Mouse (Mus musculus) embryonic stem cell, embryonic (primary cell): ENCODE measurements at regions not wholly inside any gene's neighbourhood (a gene's known extent, or its start where the extent isn't known, plus 50 kb on each side); places are given as distances from the start of the nearest gene placed in this dataset.
"Not testable (repeated sequence)": the region's sequence is repeated elsewhere in the genome, so short reads cannot be mapped to it uniquely, and the experiment has no call there.

Experiments
- CTCF ChIA-PET, 4 experiments: fragments of 300-600 bp in 2 of 4; fragments of 350-600 bp in 2 of 4; sonication (Branson Sonifier 250); formaldehyde crosslinking; loops; one replicate each; lab custom pipeline; 2022; ENCODE audit warnings: inconsistent platforms in 2 of 4; lab: Charles Lee
- POLR2A ChIA-PET, 4 experiments: fragments of 300-600 bp in 2 of 4; fragments of 350-600 bp in 2 of 4; sonication (Branson Sonifier 250); formaldehyde crosslinking; loops; one replicate each; lab custom pipeline; 2022; ENCODE audit warnings: antibody characterized with exemption in 4 of 4, inconsistent platforms in 1 of 4; lab: Charles Lee

DNA sequence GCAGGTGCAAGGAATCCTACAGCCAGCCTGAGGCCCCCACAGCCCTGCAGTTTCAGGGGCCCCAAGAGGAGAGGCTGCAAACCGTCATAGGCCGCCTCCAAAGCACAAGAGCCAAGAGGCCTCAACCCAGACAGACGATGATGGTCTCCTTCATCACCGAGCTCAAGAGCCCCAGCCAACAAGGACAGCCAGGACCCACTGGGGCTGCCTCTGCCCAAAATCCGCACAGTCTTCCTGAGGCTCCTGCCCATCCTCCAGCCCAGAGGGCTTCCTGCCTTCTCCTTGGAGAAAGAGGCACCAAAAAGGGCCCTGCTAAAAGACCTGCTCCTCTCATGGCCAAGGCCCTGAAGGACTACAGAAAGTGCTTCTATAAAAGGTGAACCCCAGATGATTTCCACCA lies 112.3 kb downstream of the Nus1 start:
- POLR2A ChIA-PET, CTCF ChIA-PET: not testable (repeated sequence)

DNA sequence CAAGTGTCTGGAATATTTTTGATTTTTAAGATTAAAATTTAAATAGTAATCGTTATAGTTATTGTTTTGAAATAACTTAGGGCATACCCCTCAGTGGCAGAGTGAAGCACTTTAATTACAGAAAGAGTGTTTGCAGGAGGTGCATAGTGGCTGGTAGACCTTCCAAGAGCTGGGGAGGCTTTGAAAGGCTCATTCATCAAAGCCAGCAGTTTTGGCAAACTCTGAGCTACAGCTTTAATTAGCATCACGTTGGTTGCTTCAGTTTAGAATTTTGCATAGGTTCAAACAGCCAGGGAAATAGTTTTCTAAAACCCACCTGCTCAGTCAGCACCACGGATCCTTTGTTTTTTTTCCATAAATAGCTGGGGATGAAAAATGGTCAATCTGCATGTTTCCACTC lies 113.5 kb downstream of the Nus1 start:
- ChIA-PET CTCF (interaction anchor here in 1 of 4 experiments (0.7 kb wide), 1 partner anchor 638 kb away, joined by 3 read pairs; no protein-coding TSS in a partner anchor), POLR2A (no interaction called here)

DNA sequence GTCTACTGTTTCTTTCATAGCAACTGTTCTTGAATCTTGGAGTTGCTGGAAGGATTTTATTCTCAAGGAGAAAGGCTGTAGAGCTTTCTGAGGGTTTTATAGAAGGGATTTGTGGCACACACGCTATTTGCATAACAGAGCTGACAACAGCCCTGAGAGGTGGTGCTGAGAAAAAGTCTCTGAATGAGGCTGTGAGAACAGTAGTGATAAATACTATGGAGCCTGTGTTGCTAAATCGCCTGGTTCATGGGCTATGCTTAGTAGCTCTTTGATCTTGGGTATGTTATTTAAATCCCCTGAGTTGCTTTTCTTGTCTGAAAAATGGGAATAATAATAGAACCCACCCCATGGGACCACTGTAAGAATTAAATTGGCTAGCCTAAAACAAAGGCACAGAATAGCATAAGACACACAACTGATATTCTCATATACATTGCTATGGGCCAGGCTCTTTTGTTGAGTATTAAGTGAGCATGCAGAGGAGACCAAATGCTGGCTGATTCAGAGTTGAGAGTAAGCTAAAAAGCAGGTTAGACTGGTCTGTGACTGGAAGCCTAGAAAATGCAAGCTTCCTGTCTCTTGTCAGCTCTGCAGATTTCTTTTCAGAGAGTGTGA lies 116.0 kb downstream of the Nus1 start:
- ChIA-PET CTCF (interaction anchor here in 1 of 4 experiments (0.6 kb wide), 1 partner anchor 15 kb away, joined by 3 read pairs; no protein-coding TSS in a partner anchor), POLR2A (no interaction called here)

DNA sequence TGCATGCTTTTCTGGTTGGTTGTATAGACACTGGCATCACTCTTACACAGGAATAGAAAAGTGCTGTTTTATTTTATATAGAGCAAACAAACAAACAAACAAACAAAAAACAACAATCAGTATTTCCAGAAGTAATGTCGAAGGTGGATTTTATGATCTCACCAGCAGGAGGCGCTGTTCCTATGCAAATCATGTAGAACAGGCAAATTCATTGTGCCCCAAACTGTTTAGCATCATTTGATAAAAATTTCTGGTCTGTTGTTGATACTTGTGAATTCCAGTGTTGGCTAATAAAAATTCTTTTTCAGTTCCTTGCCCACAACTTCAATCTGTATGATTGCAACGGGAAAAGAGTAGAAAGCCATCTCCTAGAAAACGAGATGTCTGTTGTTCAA lies 116.5 kb downstream of the Nus1 start:
- CTCF ChIA-PET, result interaction anchor here in 1 of 4 experiments (0.6 kb wide), 1 partner anchor 15 kb away, joined by 3 read pairs; no protein-coding TSS in a partner anchor
- POLR2A ChIA-PET, result no interaction called here

DNA sequence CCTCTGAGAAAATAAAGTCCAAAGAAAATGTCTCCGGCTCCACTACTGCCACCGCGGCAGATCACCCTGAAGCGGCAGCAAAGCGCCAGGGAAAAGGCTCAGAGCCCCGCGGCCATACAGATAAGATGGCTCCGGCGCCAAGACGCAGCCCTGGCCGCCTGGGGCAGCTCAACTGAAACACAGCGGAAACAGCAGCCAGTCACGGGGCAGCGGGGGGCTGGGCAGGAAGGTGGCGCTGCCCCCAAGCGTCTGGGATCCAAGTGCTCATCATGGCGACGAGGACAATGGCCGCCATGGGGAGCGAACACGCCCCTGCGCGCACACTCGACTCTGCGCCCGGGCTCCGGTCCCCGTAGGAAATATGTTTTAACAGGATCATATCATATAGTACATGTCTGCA lies 128.2 kb downstream of the Nus1 start:
- ChIA-PET POLR2A (no interaction called here), CTCF (no interaction called here)

DNA sequence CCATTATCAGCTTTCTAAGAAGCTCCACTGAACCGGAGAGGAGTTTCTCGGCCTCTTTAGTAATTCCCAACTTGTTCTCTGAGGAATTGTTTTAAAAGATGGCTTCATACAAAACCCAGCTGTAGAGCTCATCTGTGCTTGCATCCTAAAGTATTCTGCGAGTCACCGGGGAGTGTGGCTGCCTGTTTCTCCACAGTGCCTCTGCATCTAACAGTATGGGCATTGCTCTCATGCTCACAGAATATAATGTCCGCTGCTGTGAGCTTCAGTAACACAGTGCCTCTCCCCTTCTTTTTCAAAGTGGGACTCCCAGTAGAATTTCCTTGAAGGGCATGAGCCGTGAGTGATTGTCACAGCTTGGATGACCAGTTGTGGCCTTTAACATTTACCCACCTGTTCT lies 113.0 kb upstream of the Slc35f1 start:
- ChIA-PET POLR2A (no interaction called here), CTCF (no interaction called here)

DNA sequence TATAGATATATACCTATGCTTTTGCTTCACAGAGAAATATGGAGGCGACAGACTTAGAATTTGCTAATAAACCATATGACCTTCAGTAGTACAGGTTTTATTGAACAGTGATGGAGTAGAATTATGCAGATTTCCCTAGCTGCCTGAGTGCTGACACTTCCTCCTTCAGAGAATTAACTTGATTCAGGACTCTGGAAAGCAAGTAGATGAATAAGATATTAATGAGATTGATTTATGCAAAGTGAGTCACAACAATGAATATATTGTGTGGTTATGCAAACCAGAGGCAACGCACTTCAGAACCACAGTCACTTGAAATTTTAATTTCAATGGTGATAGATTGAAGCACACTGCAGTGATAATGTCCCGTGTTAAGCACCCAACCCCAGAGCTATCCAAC lies 112.5 kb upstream of the Slc35f1 start:
- ChIA-PET POLR2A (no interaction called here), CTCF (no interaction called here)

DNA sequence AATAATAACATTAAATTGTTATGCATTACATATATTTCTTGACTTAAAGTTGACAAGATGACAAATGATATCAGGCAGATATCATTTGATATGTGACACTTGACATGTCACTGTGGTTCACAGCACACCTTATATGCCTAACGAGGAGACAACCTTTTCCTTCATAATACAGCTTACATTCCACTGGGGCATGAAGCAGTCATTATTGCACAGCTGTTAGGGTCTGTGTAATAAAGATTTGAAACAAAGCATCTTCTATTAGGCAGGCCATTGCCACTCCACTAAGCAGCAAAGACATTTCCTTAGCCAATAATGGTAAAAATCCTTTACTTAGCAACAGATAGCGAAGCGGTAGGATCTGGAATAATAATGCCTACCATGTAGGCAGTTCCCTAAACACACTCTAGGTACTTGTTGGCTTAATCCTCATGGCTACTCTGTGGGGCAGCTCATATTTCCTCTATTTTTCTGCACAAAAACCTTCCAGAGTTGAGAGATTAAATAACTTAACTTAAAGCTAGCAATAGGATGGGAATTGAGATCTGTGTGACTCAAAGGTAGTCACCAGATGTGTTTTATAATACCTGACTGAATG lies 112.0 kb upstream of the Slc35f1 start:
- ChIA-PET CTCF (no interaction called here), POLR2A (no interaction called here)

DNA sequence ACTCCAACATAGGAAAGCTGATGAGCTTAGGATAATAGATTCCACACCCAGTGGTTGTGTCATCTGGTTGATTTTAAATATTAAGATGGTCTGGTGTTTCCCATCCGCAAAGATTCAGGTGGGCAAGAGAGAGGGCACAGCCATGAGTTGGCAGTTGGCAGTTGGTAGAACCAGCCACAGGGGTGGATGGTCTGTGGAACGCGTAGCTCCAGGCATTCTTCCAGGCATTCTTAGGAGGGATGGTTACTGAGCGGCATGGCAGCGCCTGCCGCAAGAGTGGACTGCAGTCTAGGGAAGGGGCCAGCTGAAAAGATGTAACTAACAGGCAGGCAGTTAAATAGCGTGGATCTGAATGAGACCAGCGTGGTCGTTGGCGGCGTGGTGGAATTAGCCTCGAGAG lies 96.6 kb upstream of the Slc35f1 start:
- POLR2A ChIA-PET, result no interaction called here
- CTCF ChIA-PET, result interaction anchor here in 1 of 4 experiments (0.5 kb wide), 1 partner anchor 282 kb away, joined by 5 read pairs; no protein-coding TSS in a partner anchor
